Mouse (Mus musculus) E14TG2a.4 (cell line): ENCODE measurements around the gene Phgdh.

ENCODE experiments used
- H3K27me3 ChIP-seq: 2 replicates; pipeline ENCODE4 v1.6.1; 2014; ENCODE audit warnings: low read length, control low read depth; ENCODE audit not compliant: insufficient read depth
- H3K36me3 ChIP-seq: 2 replicates; pipeline ENCODE4 v1.6.1; 2014; ENCODE audit warnings: low read length, control low read depth; ENCODE audit not compliant: insufficient read depth
- H3K4me1 ChIP-seq: replicated peaks from 2 replicates; pipeline ENCODE4 v1.6.1; 2014; ENCODE audit warnings: low read depth, low read length, control low read depth
- H3K4me3 ChIP-seq: replicated peaks from 2 replicates; pipeline ENCODE4 v1.5.1; 2014; ENCODE audit warnings: mild to moderate bottlenecking, low read length
- H3K9me3 ChIP-seq: 2 replicates; pipeline ENCODE4 v1.6.1; 2014; ENCODE audit warnings: low read length, control low read depth
- CTCF ChIP-seq: conservative IDR thresholded peaks from 2 replicates; pipeline ENCODE4 v1.5.1; 2014; ENCODE audit warnings: low read length
- NANOG ChIP-seq: IDR thresholded peaks from 2 replicates; pipeline ENCODE4 v1.6.1; 2014; ENCODE audit warnings: borderline replicate concordance, low read length, mixed read lengths
- POU5F1 ChIP-seq: IDR thresholded peaks from 2 replicates; pipeline ENCODE4 v1.6.1; 2014; ENCODE audit warnings: low read length, borderline replicate concordance

Gene Phgdh

GRCm38 (mm10) chr3:98267249-98267651, 72.5 kb downstream of the Phgdh start:
- Histone ChIP-seq H3K9me3 (no peaks in the 10 kb centered on the region), H3K36me3 (no peaks in the 10 kb centered on the region), H3K4me3 (no peak overlapping the region), H3K4me1 (no peaks in the 10 kb centered on the region), H3K27me3 (no peaks in the 10 kb centered on the region)
- no peak for TF ChIP-seq CTCF
- no peak for TF ChIP-seq NANOG
- TF ChIP-seq POU5F1 = no peak
